Mouse (Mus musculus): Measurements from ENCODE around the gene Smad3. TPM values are rescaled to one million over a fixed set of nuclear protein-coding genes. Genes with fewer than 3 reads are reported as not detected.

Gene Smad3
- polyA plus RNA-seq (2017; shearing (Covaris generic)), result 12.6 TPM

DNA sequence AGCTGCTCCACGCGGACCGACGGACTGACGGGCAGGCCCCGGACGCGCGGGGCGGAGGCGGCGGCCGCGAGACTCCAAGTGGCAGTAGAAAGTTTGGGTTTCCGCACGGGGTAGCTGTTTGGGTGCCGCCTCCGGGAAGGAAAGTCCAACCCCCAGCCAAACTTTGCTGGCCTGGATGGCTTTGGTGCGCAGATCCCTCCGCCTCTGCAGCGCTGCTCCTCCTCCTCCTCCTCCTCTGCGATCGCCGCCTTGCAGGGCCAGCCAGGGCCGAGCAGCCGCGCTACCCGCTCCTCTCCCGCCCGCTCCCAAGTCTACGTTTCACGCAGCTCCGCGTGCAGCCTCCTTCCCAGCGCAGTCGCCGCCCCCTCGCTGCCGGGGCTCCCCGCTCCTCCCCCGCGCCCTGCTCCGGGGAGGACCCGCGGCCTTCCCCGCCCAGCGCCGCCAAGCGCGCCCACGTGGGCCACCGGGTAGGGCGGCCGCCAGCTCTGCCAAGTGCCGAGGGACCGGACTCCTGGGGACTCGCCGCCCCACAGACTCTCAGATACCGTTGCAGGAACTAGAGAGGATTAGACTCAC, at the start of gene Smad3:
TSS of gene Smad3 (minus strand) at position 130 of the 576 bp plus-strand sequence.

DNA sequence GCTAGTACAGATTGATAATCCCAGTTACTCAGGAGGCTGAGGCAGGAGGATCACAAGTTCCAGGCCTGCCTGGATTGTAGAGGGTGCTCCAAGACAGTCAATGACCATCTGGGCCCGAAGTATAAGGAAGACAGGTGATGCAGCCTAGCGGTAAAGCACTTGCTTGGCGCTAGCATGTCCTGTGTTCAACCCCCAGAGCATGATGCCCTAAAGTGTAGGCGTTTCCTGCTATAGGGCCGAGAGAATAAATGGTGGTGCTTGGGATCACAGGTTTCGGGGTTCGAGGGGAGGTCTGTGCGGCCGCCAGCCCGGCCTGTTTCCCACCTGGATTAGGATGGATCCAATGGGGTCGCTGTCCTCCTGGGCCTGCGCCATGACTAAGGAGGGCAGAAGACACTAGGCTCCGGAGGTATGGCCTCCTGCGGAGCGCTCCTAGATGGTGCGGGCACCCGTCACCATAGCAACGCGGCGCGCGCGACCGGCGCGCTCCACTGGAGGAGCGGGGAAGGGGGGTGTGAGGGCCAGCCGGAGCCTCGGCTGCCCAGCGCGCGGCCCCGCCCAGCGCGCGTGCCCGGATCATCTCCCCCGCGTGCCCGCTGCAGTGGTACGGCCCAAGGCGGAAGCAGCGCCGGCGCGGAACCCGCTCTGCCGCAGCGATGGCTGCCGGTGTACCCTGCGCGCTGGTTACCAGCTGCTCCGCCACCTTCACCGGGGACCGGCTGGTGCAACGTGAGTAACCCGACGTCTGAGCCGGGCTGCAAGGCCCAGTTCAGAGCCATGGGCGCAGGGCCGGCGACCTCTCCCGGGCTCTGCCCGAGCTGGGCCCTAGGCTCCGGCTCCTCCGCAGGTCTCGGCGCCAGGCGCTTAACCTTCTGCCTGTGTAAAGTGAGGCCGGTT, 155.5 kb downstream of the Smad3 start, which contains the start of the genes Iqch and Aagab:
TSS of gene Iqch (minus strand) at position 451 of the 897 bp plus-strand sequence.
TSS of gene Aagab (plus strand) at position 618 of the 897 bp plus-strand sequence.

Other genes starting within 250 kb of the Smad3 start
- 0.07 TPM for gene Iqch, start 155.5 kb downstream of the Smad3 start, polyA plus RNA-seq (2017; shearing (Covaris generic))
- 56.9 TPM for gene Aagab, start 155.3 kb downstream of the Smad3 start, polyA plus RNA-seq (2017; shearing (Covaris generic))